Mouse (Mus musculus): ENCODE data around the gene Zcchc18. TPM values are rescaled to one million over a fixed set of nuclear protein-coding genes. Genes with fewer than 3 reads are reported as not detected.
A peak's percentile ranks its signal among the peaks of the same experiment; 100 is the strongest.

Zcchc18 gene
- polyA plus RNA-seq, 1 experiment from 2014 or later, result 32.4 TPM

DNA sequence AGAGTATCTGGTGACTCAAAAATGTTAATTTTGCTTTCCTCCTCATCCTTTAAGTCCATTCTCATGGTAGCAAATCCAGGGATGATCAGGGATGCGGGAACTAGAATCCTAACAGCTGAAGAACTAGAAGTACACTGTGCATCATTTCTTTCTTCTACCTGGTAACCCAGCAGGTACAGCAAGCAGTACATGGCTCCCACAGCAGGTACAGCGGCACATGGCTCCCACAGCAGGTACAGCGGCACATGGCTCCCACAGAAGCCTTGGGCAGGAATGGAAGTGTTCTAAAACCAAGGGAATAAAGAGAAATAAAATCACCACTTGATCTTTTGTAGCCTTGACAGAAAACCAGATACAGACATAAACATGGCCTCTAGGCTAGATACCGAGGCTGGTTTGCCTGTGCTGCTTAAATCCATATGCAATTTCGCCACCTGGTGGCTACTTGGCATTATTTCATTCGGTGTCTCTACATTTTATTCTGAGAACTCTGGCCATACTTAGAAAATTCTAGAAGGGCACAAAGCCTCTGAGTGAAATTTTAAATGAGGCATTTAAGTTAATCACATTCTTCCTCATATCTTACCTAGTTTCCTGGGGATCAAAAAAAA is 22.2 kb downstream of the Zcchc18 start:
- 57% methylated on average over 6 of the region's 6 CpGs for WGBS
- 0 out of 2 replicates have a peak, but pooled peaks cover 13% of the 10 kb centered on the region for H3K27me3 ChIP-seq (ENCODE audit: low read depth, poor library complexity, severe bottlenecking)
- DNase-seq (ENCODE audit: low spot score), result peak; percentile 43
- H3K36me3 ChIP-seq, result peaks cover 6% of the 10 kb centered on the region
- no peaks in the 10 kb centered on the region for H3K4me1 ChIP-seq
- no peak overlapping the region for H3K4me3 ChIP-seq
- no peaks in the 10 kb centered on the region for H3K9me3 ChIP-seq (replicated peaks)
- no peak overlapping the region for H3K27ac ChIP-seq

DNA sequence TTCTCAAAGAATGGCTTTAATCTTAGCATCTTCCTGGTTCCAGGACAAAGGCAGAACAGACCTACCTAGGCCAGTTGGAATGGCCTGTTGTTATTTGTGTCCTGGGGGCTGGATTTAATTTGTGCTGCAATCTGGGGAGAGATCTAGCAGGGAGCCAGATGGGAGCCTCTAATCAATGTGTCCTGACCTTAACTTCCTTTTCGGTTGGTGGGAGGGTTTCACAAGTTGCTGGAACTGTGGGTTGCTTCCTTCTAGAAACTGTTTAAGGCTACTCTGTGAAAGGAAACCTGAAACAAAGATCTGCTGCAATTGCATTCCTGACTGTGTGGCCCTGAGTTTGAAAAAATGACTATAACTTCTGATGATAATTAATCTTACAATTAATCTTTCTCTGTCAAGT is 24.7 kb downstream of the Zcchc18 start:
- Histone ChIP-seq H3K27me3 (ENCODE audit: low read depth, poor library complexity, severe bottlenecking) (0 out of 2 replicates have a peak, but pooled peaks cover 6% of the 10 kb centered on the region), H3K4me1 (no peaks in the 10 kb centered on the region), H3K9me3 (replicated peaks) (no peaks in the 10 kb centered on the region), H3K36me3 (peaks cover 9% of the 10 kb centered on the region; the same call in 1 of the 2 replicates), H3K4me3 (no peak overlapping the region), H3K27ac (no peak overlapping the region)
- DNase-seq (ENCODE audit: low spot score), result no peak
- 32% methylated on average over 1 of the region's 1 CpGs for WGBS

DNA sequence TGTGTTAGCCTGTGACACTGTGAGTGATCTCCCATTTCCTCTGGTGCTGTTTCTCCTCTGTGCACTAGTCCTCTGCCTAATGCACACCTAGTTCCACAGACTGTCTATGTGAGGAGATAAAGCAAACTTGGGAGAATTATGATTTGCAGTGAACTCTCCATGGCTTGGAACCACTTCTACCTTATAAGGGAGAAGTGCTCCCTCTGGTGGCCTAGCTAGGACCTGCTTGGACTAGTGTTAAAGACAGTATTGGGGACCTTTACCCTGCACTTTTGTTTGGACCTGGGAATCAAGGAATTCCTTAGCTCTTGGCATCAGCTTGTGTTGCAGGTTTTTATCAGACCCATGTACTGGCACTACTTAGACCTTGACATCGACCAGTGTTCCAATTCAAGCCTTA is 26.4 kb downstream of the Zcchc18 start:
- Histone ChIP-seq H3K27me3 (ENCODE audit: low read depth, poor library complexity, severe bottlenecking) (0 out of 2 replicates have a peak, but pooled peaks cover 7% of the 10 kb centered on the region), H3K27ac (no peak overlapping the region), H3K36me3 (peaks cover 9% of the 10 kb centered on the region; the same call in 1 of the 2 replicates), H3K4me3 (no peak overlapping the region), H3K9me3 (replicated peaks) (no peaks in the 10 kb centered on the region), H3K4me1 (no peaks in the 10 kb centered on the region)
- DNase-seq (ENCODE audit: low spot score), result peak; percentile 56
- WGBS, result 20% methylated on average over 1 of the region's 1 CpGs

DNA sequence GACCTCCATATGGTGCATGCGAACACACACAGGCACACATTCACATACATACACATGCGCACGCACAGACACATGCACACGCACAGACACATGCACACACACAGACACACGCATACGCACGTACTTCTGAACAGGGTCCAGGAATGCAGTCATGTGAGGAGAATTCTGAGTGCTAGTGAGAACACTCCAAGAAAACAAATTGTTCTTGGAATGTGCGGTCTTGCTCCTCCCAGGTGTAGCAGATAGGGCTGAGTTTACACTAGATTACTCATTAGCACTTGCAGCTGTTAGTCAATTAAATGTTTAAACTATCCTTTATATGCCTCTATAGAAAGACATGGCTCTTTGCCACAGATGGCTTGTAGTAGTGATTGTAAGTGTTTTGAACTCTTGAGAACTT is 38.0 kb downstream of the Zcchc18 start:
- Histone ChIP-seq H3K36me3 (peaks cover 7% of the 10 kb centered on the region; the same call in 1 of the 2 replicates), H3K9me3 (replicated peaks) (no peaks in the 10 kb centered on the region), H3K27me3 (ENCODE audit: low read depth, poor library complexity, severe bottlenecking) (peaks cover 21% of the 10 kb centered on the region), H3K4me3 (no peak overlapping the region), H3K27ac (no peak overlapping the region), H3K4me1 (no peaks in the 10 kb centered on the region)
- WGBS, result 98% methylated on average over 8 of the region's 8 CpGs
- DNase-seq (ENCODE audit: low spot score), result no peak

DNA sequence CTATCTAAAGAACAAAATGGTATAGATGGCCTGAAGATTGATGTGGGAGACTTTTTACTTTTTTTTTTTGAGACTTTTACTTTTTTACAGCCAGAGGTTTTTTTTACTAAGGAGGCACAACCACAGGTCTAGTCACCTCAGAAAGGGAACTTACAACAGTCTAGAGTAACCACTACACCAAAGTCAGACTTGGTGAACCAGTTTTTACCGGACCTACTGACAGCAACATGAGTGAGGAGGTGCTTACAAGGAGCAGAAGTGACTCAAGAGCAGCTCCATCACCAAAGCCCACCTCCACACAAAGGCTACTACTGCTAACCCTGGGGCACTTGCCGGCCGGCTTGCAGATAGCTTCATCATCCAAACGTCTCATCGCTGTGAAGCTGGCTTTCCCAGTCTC is 38.8 kb downstream of the Zcchc18 start:
- peaks cover 7% of the 10 kb centered on the region; the same call in 1 of the 2 replicates for H3K36me3 ChIP-seq
- no peak overlapping the region for H3K4me3 ChIP-seq
- DNase-seq (ENCODE audit: low spot score), result no peak
- H3K4me1 ChIP-seq, result no peaks in the 10 kb centered on the region
- H3K27ac ChIP-seq, result no peak overlapping the region
- H3K9me3 ChIP-seq (replicated peaks), result no peaks in the 10 kb centered on the region
- 89% methylated on average over 5 of the region's 5 CpGs for WGBS
- peaks cover 24% of the 10 kb centered on the region for H3K27me3 ChIP-seq (ENCODE audit: low read depth, poor library complexity, severe bottlenecking)

DNA sequence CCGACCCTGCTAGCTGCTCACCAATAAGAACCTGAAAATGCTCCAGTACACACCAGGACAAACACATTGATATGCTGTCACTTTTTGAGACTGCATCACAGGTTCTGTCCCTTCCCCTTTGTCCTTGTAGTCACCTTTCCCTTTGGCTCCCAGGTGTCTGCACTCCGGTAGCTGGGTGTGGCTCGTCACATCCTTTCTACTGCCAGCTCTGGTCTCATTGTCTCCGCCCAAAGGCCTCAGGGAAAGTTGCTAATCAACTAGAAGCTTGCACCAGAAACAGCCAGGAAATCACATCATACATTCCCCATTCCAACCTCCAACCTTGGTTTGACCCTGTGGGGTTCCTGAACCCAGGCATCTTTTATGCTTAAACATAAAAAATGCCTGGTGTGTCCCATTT is 41.4 kb downstream of the Zcchc18 start:
- 72% methylated on average over 4 of the region's 4 CpGs for WGBS
- Histone ChIP-seq H3K4me3 (no peak overlapping the region), H3K9me3 (replicated peaks) (no peaks in the 10 kb centered on the region), H3K27me3 (ENCODE audit: low read depth, poor library complexity, severe bottlenecking) (peaks cover 32% of the 10 kb centered on the region), H3K4me1 (0 out of 2 replicates have a peak, but pooled peaks cover 2% of the 10 kb centered on the region), H3K36me3 (no peaks in the 10 kb centered on the region), H3K27ac (no peak overlapping the region)
- no peak for DNase-seq (ENCODE audit: low spot score)

DNA sequence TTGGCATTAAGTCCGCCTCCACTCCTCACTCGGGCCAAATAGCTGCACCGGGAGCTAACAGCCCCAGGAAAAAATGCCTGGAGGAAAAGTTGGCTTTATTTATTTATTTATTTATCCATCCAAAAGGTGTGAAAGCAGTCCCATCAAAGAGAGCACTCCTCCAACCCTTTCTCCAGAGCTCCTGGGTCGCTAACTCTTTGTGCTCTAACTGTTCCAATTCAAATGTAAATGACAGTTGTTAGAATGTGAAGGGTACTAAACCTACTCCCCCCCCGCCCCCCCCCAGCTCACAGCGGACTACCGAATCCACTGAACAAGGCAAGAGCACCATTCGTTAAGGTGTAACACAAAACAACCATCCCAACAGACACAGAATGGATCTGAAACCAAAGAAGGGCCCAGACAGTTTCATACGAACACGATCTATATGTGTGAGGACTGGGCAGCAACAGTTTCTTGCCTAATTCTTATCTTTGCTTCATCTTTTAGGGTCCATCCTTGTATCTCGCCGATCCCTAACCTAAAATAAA is 44.6 kb downstream of the Zcchc18 start:
- peaks cover 24% of the 10 kb centered on the region for H3K27me3 ChIP-seq (ENCODE audit: low read depth, poor library complexity, severe bottlenecking)
- H3K4me3 ChIP-seq, result peak overlapping the region; percentile 55
- no peaks in the 10 kb centered on the region for H3K9me3 ChIP-seq (replicated peaks)
- WGBS, result 11% methylated on average over 12 of the region's 12 CpGs
- no peak for DNase-seq (ENCODE audit: low spot score)
- H3K36me3 ChIP-seq, result no peaks in the 10 kb centered on the region
- 0 out of 2 replicates have a peak, but pooled peaks cover 2% of the 10 kb centered on the region for H3K4me1 ChIP-seq
- peak overlapping the region; percentile 91 for H3K27ac ChIP-seq

DNA sequence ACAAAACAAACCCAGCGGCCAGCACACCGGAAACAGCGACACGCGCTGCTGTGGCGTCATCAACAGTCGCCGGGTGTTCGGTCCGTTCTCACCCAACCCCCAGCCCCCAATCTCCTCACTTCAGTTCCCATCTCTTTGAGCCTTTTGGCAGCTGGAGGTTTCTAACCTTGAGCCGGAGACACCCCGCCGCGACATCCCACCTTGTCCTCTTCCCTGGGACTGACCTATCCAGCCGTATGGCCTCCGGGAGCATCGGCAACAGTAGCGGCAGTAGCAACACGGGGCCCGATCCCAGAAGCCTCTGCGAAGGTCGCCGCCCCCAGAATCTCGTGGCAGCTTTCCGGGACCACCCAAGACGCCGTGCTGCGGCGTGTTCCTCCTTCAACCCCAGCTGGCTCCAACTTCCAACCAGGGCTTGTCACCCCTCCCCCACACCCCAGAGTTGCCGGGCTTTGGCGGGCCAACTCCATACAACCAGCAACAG is 45.1 kb downstream of the Zcchc18 start, which contains the start of gene Slc25a53:
Gene Slc25a53, minus strand, starts transcription at position 303 of the 484 bp plus-strand sequence.
- WGBS, result 12% methylated on average over 30 of the region's 31 CpGs
- H3K36me3 ChIP-seq, result no peaks in the 10 kb centered on the region
- peak; percentile 90 for DNase-seq (ENCODE audit: low spot score)

DNA sequence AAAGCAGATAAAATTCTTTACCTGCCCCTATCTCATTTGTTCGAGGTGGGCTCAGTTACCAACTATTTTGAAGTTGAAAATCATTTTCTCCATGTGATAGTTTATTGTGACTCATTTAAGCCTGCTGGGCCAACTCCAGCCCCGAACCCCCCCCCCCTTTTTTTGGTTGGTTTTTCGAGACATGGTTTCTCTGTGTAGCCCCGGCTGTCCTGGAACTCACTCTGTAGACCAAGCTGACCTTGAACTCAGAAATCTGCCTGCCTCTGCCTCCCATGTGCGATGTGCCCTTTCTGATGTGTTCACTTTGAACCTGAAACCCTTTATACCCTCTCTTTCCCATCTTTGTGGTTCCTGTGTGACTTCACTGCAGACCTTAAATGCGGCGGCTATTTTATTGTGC is 45.5 kb downstream of the Zcchc18 start:
- DNase-seq (ENCODE audit: low spot score), result no peak
- WGBS, result 46% methylated on average over 7 of the region's 7 CpGs
- Histone ChIP-seq H3K27ac (peak overlapping the region; percentile 91), H3K9me3 (replicated peaks) (no peaks in the 10 kb centered on the region), H3K4me1 (0 out of 2 replicates have a peak, but pooled peaks cover 2% of the 10 kb centered on the region), H3K4me3 (peak overlapping the region; percentile 55), H3K36me3 (no peaks in the 10 kb centered on the region), H3K27me3 (ENCODE audit: low read depth, poor library complexity, severe bottlenecking) (peaks cover 29% of the 10 kb centered on the region)

More for the DNA sequence above, 45.1 kb downstream of the Zcchc18 start, which contains the start of gene Slc25a53:
- peak within 1 kb of the TSS; percentile 55 for H3K4me3 ChIP-seq
- 0 out of 2 replicates have a peak, but pooled peaks cover 2% of the 10 kb centered on the region for H3K4me1 ChIP-seq
- H3K9me3 ChIP-seq (replicated peaks), result no peaks in the 10 kb centered on the region
- peaks cover 28% of the 10 kb centered on the region for H3K27me3 ChIP-seq (ENCODE audit: low read depth, poor library complexity, severe bottlenecking)
- H3K27ac ChIP-seq, result peak within 1 kb of the TSS; percentile 91

Other genes starting within 250 kb of the Zcchc18 start
- 552 and 564 TPM in 2 replicates for gene Morf4l2, start 249.5 kb upstream of the Zcchc18 start, polyA plus RNA-seq (2016; fragmentation: Nextera tagmentation; extraction: Ambion mirVana)
- 0.13 TPM in 2 replicates for gene Glra4, start 213.0 kb upstream of the Zcchc18 start, polyA plus RNA-seq (2016; fragmentation: Nextera tagmentation; extraction: Ambion mirVana)
- 2.6 and 3.8 TPM in 2 replicates for gene Plp1, start 170.5 kb upstream of the Zcchc18 start, polyA plus RNA-seq (2016; fragmentation: Nextera tagmentation; extraction: Ambion mirVana)
- gene Rab9b, start 124.4 kb upstream of the Zcchc18 start, polyA plus RNA-seq (2016; fragmentation: Nextera tagmentation; extraction: Ambion mirVana), result 0.09 and 0.14 TPM in 2 replicates
- not detected in 2 replicates for gene H2bfm, start 65.8 kb upstream of the Zcchc18 start, polyA plus RNA-seq (2016; fragmentation: Nextera tagmentation; extraction: Ambion mirVana)
- 25.1 and 49.5 TPM in 2 replicates for gene Tmsb15b2, start 17.7 kb upstream of the Zcchc18 start, polyA plus RNA-seq (2016; fragmentation: Nextera tagmentation; extraction: Ambion mirVana)
- gene Tmsb15l, start 16.3 kb upstream of the Zcchc18 start, polyA plus RNA-seq (2016; fragmentation: Nextera tagmentation; extraction: Ambion mirVana), result 3.3 and 5.0 TPM in 2 replicates
- 13.5 and 19.8 TPM in 2 replicates for gene Tmsb15b1, start 16.3 kb upstream of the Zcchc18 start, polyA plus RNA-seq (2016; fragmentation: Nextera tagmentation; extraction: Ambion mirVana)
- 12.9 and 13.7 TPM in 2 replicates for gene Slc25a53, start 45.1 kb downstream of the Zcchc18 start, polyA plus RNA-seq (2016; fragmentation: Nextera tagmentation; extraction: Ambion mirVana)
- gene Fam199x, start 56.4 kb downstream of the Zcchc18 start, polyA plus RNA-seq (2016; fragmentation: Nextera tagmentation; extraction: Ambion mirVana), result 15.5 and 16.1 TPM in 2 replicates
- gene Esx1, start 128.9 kb downstream of the Zcchc18 start, polyA plus RNA-seq (2016; fragmentation: Nextera tagmentation; extraction: Ambion mirVana), result not detected in 2 replicates

Data from limb, embryonic 10.5 days (tissue).